Mouse (Mus musculus) heart, postnatal 0 days (tissue): ENCODE measurements at regions not wholly inside any gene's neighbourhood (a gene's known extent, or its start where the extent isn't known, plus 50 kb on each side); places are given as distances from the start of the nearest gene placed in this dataset.

Experiments used
- ATAC-seq: fragments of 200-750 bp; cut with Nextera tagmentation; 2 replicates; pipeline ENCODE4 v1.8.0; 2017; ENCODE audit warnings: low read depth, moderate number of reproducible peaks, moderate library complexity; ENCODE audit not compliant: insufficient read depth
- DNase-seq: peaks from one replicate; pipeline ENCODE4 v3.0.0-alpha.2; 2016; ENCODE audit warnings: low spot score
- H3K27ac ChIP-seq: fragments of 300-500 bp; sonication (generic); 2 replicates; pipeline ENCODE4 v1.5.1; 2014; ENCODE audit warnings: low read depth, mild to moderate bottlenecking
- H3K27me3 ChIP-seq: fragments of 300-500 bp; sonication (generic); 2 replicates; pipeline ENCODE4 v1.6.1; 2014; ENCODE audit warnings: low read length, mixed read lengths; ENCODE audit not compliant: control insufficient read depth, insufficient read depth
- H3K36me3 ChIP-seq: fragments of 300-500 bp; sonication (generic); replicated peaks from 2 replicates; pipeline ENCODE4 v1.6.1; 2014; ENCODE audit warnings: low read length, mixed read lengths; ENCODE audit not compliant: control insufficient read depth, insufficient read depth
- H3K4me1 ChIP-seq: fragments of 300-500 bp; sonication (generic); 2 replicates; pipeline ENCODE4 v1.6.1; 2014; ENCODE audit warnings: antibody characterized with exemption; ENCODE audit not compliant: control insufficient read depth, insufficient read depth
- H3K4me2 ChIP-seq: fragments of 300-500 bp; sonication (generic); 2 replicates; pipeline ENCODE4 v1.6.1; 2014; ENCODE audit warnings: low read depth, mild to moderate bottlenecking, low read length, moderate library complexity
- H3K4me3 ChIP-seq: fragments of 300-500 bp; sonication (generic); 2 replicates; pipeline ENCODE4 v1.5.1; 2014; ENCODE audit warnings: low read depth, low read length
- H3K9ac ChIP-seq: fragments of 300-500 bp; sonication (generic); replicated peaks from 2 replicates; pipeline ENCODE4 v1.6.1; 2014; ENCODE audit warnings: low read depth, low read length, mixed read lengths
- H3K9me3 ChIP-seq: fragments of 300-500 bp; sonication (generic); replicated peaks from 2 replicates; pipeline ENCODE4 v1.6.1; 2016; ENCODE audit warnings: low read length; ENCODE audit not compliant: control insufficient read depth
- CTCF ChIP-seq: IDR thresholded peaks from 2 replicates; pipeline ENCODE4 v1.5.1; 2016; ENCODE audit warnings: antibody characterized with exemption, control low read depth, low read depth
- EP300 ChIP-seq: IDR thresholded peaks from 2 replicates; pipeline ENCODE4 v1.6.1; 2016; ENCODE audit warnings: antibody characterized with exemption, low read depth
- WGBS: fragments of 180-500 bp; shearing (Covaris S2); extraction: QIAGEN DNeasy Blood & Tissue Kit; methylation state at CpG from one replicate; pipeline ENCODE4 v1.1.7; 2014; 5-methylcytosine and 5-hydroxymethylcytosine counted together

GRCm38 (mm10) chr15:62134835-62135234 is 1212.0 kb upstream of the A1bg start:
- Histone ChIP-seq H3K4me2 (no peak overlapping the region), H3K36me3 (no peaks in the 10 kb centered on the region), H3K9me3 (no peaks in the 10 kb centered on the region), H3K27ac (no peak overlapping the region), H3K4me1 (no peaks in the 10 kb centered on the region; the same call in 1 of the 2 replicates), H3K4me3 (no peak overlapping the region), H3K27me3 (no peaks in the 10 kb centered on the region), H3K9ac (no peak overlapping the region)
- TF ChIP-seq CTCF (no peak), EP300 (no peak)
- 58% methylated on average over 8 of the region's 8 CpGs for WGBS
- peak; percentile 75 for ATAC-seq
- DNase-seq = peak; percentile 65

- TF ChIP-seq CTCF (no peak), EP300 (no peak)
- WGBS = 56% methylated on average over 4 of the region's 4 CpGs
- Histone ChIP-seq H3K27ac (no peak overlapping the region), H3K4me1 (no peaks in the 10 kb centered on the region; the same call in 1 of the 2 replicates), H3K9ac (no peak overlapping the region), H3K27me3 (no peaks in the 10 kb centered on the region), H3K9me3 (no peaks in the 10 kb centered on the region), H3K4me3 (no peak overlapping the region), H3K36me3 (no peaks in the 10 kb centered on the region), H3K4me2 (no peak overlapping the region)
- ATAC-seq (no peak), DNase-seq (no peak)
Observed at GRCm38 (mm10) chr15:62134308-62134707, 1211.5 kb upstream of the A1bg start.

GRCm38 (mm10) chr15:62132895-62133294 is 1210.1 kb upstream of the A1bg start:
- ATAC-seq (no peak), DNase-seq (no peak)
- peaks cover under 1% of the 10 kb centered on the region; the same call in 1 of the 2 replicates for H3K4me1 ChIP-seq
- no peak for TF ChIP-seq EP300
- no peak for TF ChIP-seq CTCF
- no peaks in the 10 kb centered on the region for H3K27me3 ChIP-seq
- H3K4me2 ChIP-seq = no peak overlapping the region
- no peak overlapping the region for H3K27ac ChIP-seq
- no peak overlapping the region for H3K4me3 ChIP-seq
- H3K9me3 ChIP-seq = no peaks in the 10 kb centered on the region
- H3K9ac ChIP-seq = no peak overlapping the region
- 70% methylated on average over 2 of the region's 2 CpGs for WGBS
- no peaks in the 10 kb centered on the region for H3K36me3 ChIP-seq

GRCm38 (mm10) chr15:62131686-62132085 is 1208.9 kb upstream of the A1bg start:
- 82% methylated on average over 3 of the region's 3 CpGs for WGBS
- Histone ChIP-seq H3K4me1 (peaks cover 3% of the 10 kb centered on the region; the same call in 1 of the 2 replicates), H3K4me3 (no peak overlapping the region)

DNA sequence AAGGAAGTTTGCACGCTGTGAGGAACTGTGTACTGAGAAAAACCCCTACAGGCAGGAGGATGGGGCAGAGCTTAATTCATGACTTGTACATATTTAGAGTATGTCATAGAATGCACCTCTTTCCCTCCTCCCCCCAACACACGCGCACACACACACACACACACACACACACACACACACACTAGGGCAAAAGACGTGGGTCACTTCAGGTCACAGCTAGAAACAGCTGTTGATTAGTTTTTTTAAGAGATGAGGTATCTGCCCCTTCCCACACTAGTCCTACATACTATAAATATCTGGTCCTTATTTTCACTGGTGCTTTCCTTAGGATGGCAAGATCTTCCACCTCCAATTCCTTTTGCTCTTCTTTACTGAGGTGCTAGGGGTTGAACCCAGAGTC is 1207.7 kb upstream of the A1bg start:
- no peak overlapping the region for H3K4me2 ChIP-seq
- no peak for TF ChIP-seq CTCF
- H3K4me1 ChIP-seq = peaks cover 3% of the 10 kb centered on the region; the same call in 1 of the 2 replicates
- H3K27ac ChIP-seq = no peak overlapping the region
- no peaks in the 10 kb centered on the region for H3K36me3 ChIP-seq
- no peak for DNase-seq
- no peaks in the 10 kb centered on the region for H3K27me3 ChIP-seq
- no peaks in the 10 kb centered on the region for H3K9me3 ChIP-seq
- H3K4me3 ChIP-seq = no peak overlapping the region
- WGBS = 80% methylated on average over 3 of the region's 4 CpGs
- no peak for ATAC-seq
- H3K9ac ChIP-seq = no peak overlapping the region

More at GRCm38 (mm10) chr15:62131686-62132085, 1208.9 kb upstream of the A1bg start:
- DNase-seq = no peak
- Histone ChIP-seq H3K27ac (no peak overlapping the region), H3K36me3 (no peaks in the 10 kb centered on the region), H3K9ac (no peak overlapping the region), H3K4me2 (no peak overlapping the region), H3K9me3 (no peaks in the 10 kb centered on the region), H3K27me3 (no peaks in the 10 kb centered on the region)
- TF ChIP-seq EP300 (no peak), CTCF (no peak)
- ATAC-seq = no peak

- ATAC-seq (no peak), DNase-seq (no peak)
- Histone ChIP-seq H3K27me3 (no peaks in the 10 kb centered on the region), H3K4me2 (no peak overlapping the region), H3K9ac (no peak overlapping the region), H3K4me3 (no peak overlapping the region), H3K27ac (no peak overlapping the region), H3K9me3 (no peaks in the 10 kb centered on the region), H3K36me3 (no peaks in the 10 kb centered on the region), H3K4me1 (peaks cover 3% of the 10 kb centered on the region; the same call in 1 of the 2 replicates)
- WGBS = 52% methylated on average over 11 of the region's 11 CpGs
- TF ChIP-seq CTCF = no peak
- TF ChIP-seq EP300 = no peak
Observed at GRCm38 (mm10) chr15:62128546-62129212, 1205.9 kb upstream of the A1bg start.
